Mouse (Mus musculus): ENCODE measurements around the gene Nf2.
A peak's percentile ranks its signal among the peaks of the same experiment; 100 is the strongest.
"Not testable (repeated sequence)": the region's sequence is repeated elsewhere in the genome, so short reads cannot be mapped to it uniquely, and the experiment has no call there.

Nf2 gene

GRCm38 (mm10) chr11:4837342-4837741 lies 12.0 kb downstream of the Nf2 start:
- no peak for DNase-seq (ENCODE audit: low read depth, low spot score)

GRCm38 (mm10) chr11:4836755-4837154 lies 12.6 kb downstream of the Nf2 start:
- DNase-seq (ENCODE audit: low read depth, low spot score), result peak; percentile 79

- DNase-seq (ENCODE audit: low read depth, low spot score), result no peak
Observed at GRCm38 (mm10) chr11:4835436-4835835, 13.9 kb downstream of the Nf2 start.

- DNase-seq (ENCODE audit: low read depth, low spot score), result no peak
Observed at GRCm38 (mm10) chr11:4833295-4833939, 15.9 kb downstream of the Nf2 start.

- DNase-seq (ENCODE audit: low read depth, low spot score), result peak; percentile 38
Observed at GRCm38 (mm10) chr11:4831066-4831465, 18.3 kb downstream of the Nf2 start.

- no peak for DNase-seq (ENCODE audit: low read depth, low spot score)
Observed at GRCm38 (mm10) chr11:4827916-4828315, 21.4 kb downstream of the Nf2 start.

GRCm38 (mm10) chr11:4827340-4827739 lies 22.0 kb downstream of the Nf2 start:
- DNase-seq (ENCODE audit: low read depth, low spot score), result no peak

GRCm38 (mm10) chr11:4826152-4826778 lies 23.1 kb downstream of the Nf2 start:
- no peak for DNase-seq (ENCODE audit: low read depth, low spot score)

GRCm38 (mm10) chr11:4823655-4824312 lies 25.6 kb downstream of the Nf2 start:
- DNase-seq (ENCODE audit: low read depth, low spot score), result peak; percentile 46

- DNase-seq (ENCODE audit: low read depth, low spot score), result not testable (repeated sequence)
Observed at GRCm38 (mm10) chr11:4822446-4822842, 26.9 kb downstream of the Nf2 start.

- peak; percentile 73 for DNase-seq (ENCODE audit: low read depth, low spot score)
Observed at GRCm38 (mm10) chr11:4821492-4822445, 27.6 kb downstream of the Nf2 start.

GRCm38 (mm10) chr11:4814507-4815450 lies 34.6 kb downstream of the Nf2 start:
- DNase-seq (ENCODE audit: low read depth, low spot score), result no peak

GRCm38 (mm10) chr11:4808311-4808710 lies 41.0 kb downstream of the Nf2 start:
- DNase-seq (ENCODE audit: low read depth, low spot score), result no peak

- no peak for DNase-seq (ENCODE audit: low read depth, low spot score)
Observed at GRCm38 (mm10) chr11:4806031-4806715, 43.2 kb downstream of the Nf2 start.

- DNase-seq (ENCODE audit: low read depth, low spot score), result peak; percentile 60
Observed at GRCm38 (mm10) chr11:4804921-4805562, 44.3 kb downstream of the Nf2 start.

- DNase-seq (ENCODE audit: low read depth, low spot score), result peak; percentile 91
Observed at GRCm38 (mm10) chr11:4803951-4804350, 45.4 kb downstream of the Nf2 start.

GRCm38 (mm10) chr11:4803426-4803825 lies 45.9 kb downstream of the Nf2 start:
- DNase-seq (ENCODE audit: low read depth, low spot score), result no peak

GRCm38 (mm10) chr11:4803008-4803407 lies 46.3 kb downstream of the Nf2 start:
- no peak for DNase-seq (ENCODE audit: low read depth, low spot score)

- DNase-seq (ENCODE audit: low read depth, low spot score), result not testable (repeated sequence)
Observed at GRCm38 (mm10) chr11:4802401-4802800, 46.9 kb downstream of the Nf2 start.

GRCm38 (mm10) chr11:4800654-4801053 lies 48.7 kb downstream of the Nf2 start:
- no peak for DNase-seq (ENCODE audit: low read depth, low spot score)

Data from CD4-positive, CD25-positive, alpha-beta regulatory T cell, adult 2 months (primary cell).